Mouse (Mus musculus) liver, postnatal 0 days (tissue): ENCODE measurements around the gene Ace.

ENCODE experiments used
- CTCF ChIP-seq: sonication (generic); IDR thresholded peaks from 2 replicates; pipeline ENCODE4 v1.5.1; 2016; ENCODE audit warnings: antibody characterized with exemption, low read depth
- EP300 ChIP-seq: IDR thresholded peaks from 2 replicates; pipeline ENCODE4 v1.6.1; 2016; ENCODE audit warnings: antibody characterized with exemption, low read depth, mild to moderate bottlenecking

DNA sequence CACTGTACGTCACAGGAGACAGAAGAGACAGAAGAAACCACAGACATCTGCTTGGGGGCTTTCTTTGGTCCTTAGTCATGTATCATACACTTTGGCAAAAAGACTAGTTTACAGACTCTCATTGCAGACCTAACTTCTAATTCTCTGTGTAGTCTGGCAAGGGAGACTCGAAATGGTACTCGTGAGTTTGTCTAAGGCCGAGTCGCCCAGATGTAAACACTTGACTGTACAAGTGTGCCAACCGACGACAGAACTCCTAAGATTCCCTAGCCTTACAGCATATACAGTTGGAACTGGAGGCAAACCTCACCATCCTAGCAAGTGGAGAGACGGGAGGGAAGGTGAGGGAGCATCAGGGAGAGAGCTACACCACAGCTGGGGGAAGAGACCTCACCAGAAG is 34.0 kb upstream of the Ace start:
- TF ChIP-seq CTCF (no peak), EP300 (no peak)
